Mouse (Mus musculus): Measurements from ENCODE around the gene Hist1h3f. TPM values are rescaled to one million over a fixed set of nuclear protein-coding genes. Genes with fewer than 3 reads are reported as not detected.

Gene Hist1h3f
- polyA plus RNA-seq, 1 experiment = 9.6 TPM

GRCm38 (mm10) chr13:23518295-23518603 is 25.6 kb upstream of the Hist1h3f start:
- Histone ChIP-seq H3K36me3 (ENCODE audit: control insufficient read depth, insufficient read depth, low read length) (no peaks in the 10 kb centered on the region), H3K4me1 (ENCODE audit: control insufficient read depth, insufficient read depth, insufficient read length, low read length) (0 out of 2 replicates have a peak, but pooled peaks cover 2% of the 10 kb centered on the region), H3K4me3 (ENCODE audit: low read depth, low read length) (no peak overlapping the region), H3K27ac (ENCODE audit: insufficient read depth, low read depth, low read length) (no peak overlapping the region; the same call in 1 of the 2 replicates), H3K27me3 (ENCODE audit: control insufficient read depth, insufficient read depth, low read length) (no peaks in the 10 kb centered on the region)
- TF ChIP-seq POLR2A (IDR thresholded peaks at IDR 0.05; ENCODE audit: low read depth, low read length) (no peak), CTCF (IDR thresholded peaks at IDR 0.05; ENCODE audit: extremely low read depth, insufficient read length, insufficient replicate concordance, low read depth, low read length) (no peak)
- under 1% methylated on average over 6 of the region's 6 CpGs for WGBS

- TF ChIP-seq POLR2A (IDR thresholded peaks at IDR 0.05; ENCODE audit: low read depth, low read length) (no peak), CTCF (IDR thresholded peaks at IDR 0.05; ENCODE audit: extremely low read depth, insufficient read length, insufficient replicate concordance, low read depth, low read length) (no peak)
- Histone ChIP-seq H3K4me1 (ENCODE audit: control insufficient read depth, insufficient read depth, insufficient read length, low read length) (0 out of 2 replicates have a peak, but pooled peaks cover 2% of the 10 kb centered on the region), H3K36me3 (ENCODE audit: control insufficient read depth, insufficient read depth, low read length) (no peaks in the 10 kb centered on the region), H3K4me3 (ENCODE audit: low read depth, low read length) (no peak overlapping the region), H3K27me3 (ENCODE audit: control insufficient read depth, insufficient read depth, low read length) (no peaks in the 10 kb centered on the region), H3K27ac (ENCODE audit: insufficient read depth, low read depth, low read length) (no peak overlapping the region)
- WGBS = 2% methylated on average over 6 of the region's 6 CpGs
Observed at GRCm38 (mm10) chr13:23518885-23519284, 25.0 kb upstream of the Hist1h3f start.

GRCm38 (mm10) chr13:23519416-23519815 is 24.4 kb upstream of the Hist1h3f start:
- TF ChIP-seq CTCF (IDR thresholded peaks at IDR 0.05; ENCODE audit: extremely low read depth, insufficient read length, insufficient replicate concordance, low read depth, low read length) (no peak), POLR2A (IDR thresholded peaks at IDR 0.05; ENCODE audit: low read depth, low read length) (no peak)
- H3K4me3 ChIP-seq (ENCODE audit: low read depth, low read length) = no peak overlapping the region
- 0 out of 2 replicates have a peak, but pooled peaks cover 2% of the 10 kb centered on the region for H3K4me1 ChIP-seq (ENCODE audit: control insufficient read depth, insufficient read depth, insufficient read length, low read length)
- H3K27ac ChIP-seq (ENCODE audit: insufficient read depth, low read depth, low read length) = no peak overlapping the region
- no peaks in the 10 kb centered on the region for H3K27me3 ChIP-seq (ENCODE audit: control insufficient read depth, insufficient read depth, low read length)
- H3K36me3 ChIP-seq (ENCODE audit: control insufficient read depth, insufficient read depth, low read length) = no peaks in the 10 kb centered on the region
- WGBS = 1% methylated on average over 10 of the region's 10 CpGs

GRCm38 (mm10) chr13:23521703-23522102 is 22.1 kb upstream of the Hist1h3f start:
- no peak for TF ChIP-seq POLR2A (IDR thresholded peaks at IDR 0.05; ENCODE audit: low read depth, low read length)
- no peak for TF ChIP-seq CTCF (IDR thresholded peaks at IDR 0.05; ENCODE audit: extremely low read depth, insufficient read length, insufficient replicate concordance, low read depth, low read length)
- no peak overlapping the region for H3K27ac ChIP-seq (ENCODE audit: insufficient read depth, low read depth, low read length)
- no peak overlapping the region for H3K4me3 ChIP-seq (ENCODE audit: low read depth, low read length)
- no peaks in the 10 kb centered on the region for H3K4me1 ChIP-seq (ENCODE audit: control insufficient read depth, insufficient read depth, insufficient read length, low read length)
- no peaks in the 10 kb centered on the region for H3K36me3 ChIP-seq (ENCODE audit: control insufficient read depth, insufficient read depth, low read length)
- WGBS = 1% methylated on average over 14 of the region's 14 CpGs
- no peaks in the 10 kb centered on the region for H3K27me3 ChIP-seq (ENCODE audit: control insufficient read depth, insufficient read depth, low read length)

- Histone ChIP-seq H3K27ac (ENCODE audit: insufficient read depth, low read depth, low read length) (no peak overlapping the region), H3K4me1 (ENCODE audit: control insufficient read depth, insufficient read depth, insufficient read length, low read length) (no peaks in the 10 kb centered on the region), H3K4me3 (ENCODE audit: low read depth, low read length) (no peak overlapping the region), H3K27me3 (ENCODE audit: control insufficient read depth, insufficient read depth, low read length) (no peaks in the 10 kb centered on the region), H3K36me3 (ENCODE audit: control insufficient read depth, insufficient read depth, low read length) (no peaks in the 10 kb centered on the region)
- no peak for TF ChIP-seq CTCF (IDR thresholded peaks at IDR 0.05; ENCODE audit: extremely low read depth, insufficient read length, insufficient replicate concordance, low read depth, low read length)
- no peak for TF ChIP-seq POLR2A (IDR thresholded peaks at IDR 0.05; ENCODE audit: low read depth, low read length)
- WGBS = 19% methylated on average over 5 of the region's 5 CpGs
Observed at GRCm38 (mm10) chr13:23523976-23524375, 19.9 kb upstream of the Hist1h3f start.

- no peaks in the 10 kb centered on the region for H3K36me3 ChIP-seq (ENCODE audit: control insufficient read depth, insufficient read depth, low read length)
- TF ChIP-seq POLR2A (IDR thresholded peaks at IDR 0.05; ENCODE audit: low read depth, low read length) (no peak), CTCF (IDR thresholded peaks at IDR 0.05; ENCODE audit: extremely low read depth, insufficient read length, insufficient replicate concordance, low read depth, low read length) (peak; percentile 89; the same call in 1 of the 2 replicates)
- no peak overlapping the region for H3K4me3 ChIP-seq (ENCODE audit: low read depth, low read length)
- H3K27me3 ChIP-seq (ENCODE audit: control insufficient read depth, insufficient read depth, low read length) = no peaks in the 10 kb centered on the region
- H3K4me1 ChIP-seq (ENCODE audit: control insufficient read depth, insufficient read depth, insufficient read length, low read length) = no peaks in the 10 kb centered on the region
- H3K27ac ChIP-seq (ENCODE audit: insufficient read depth, low read depth, low read length) = no peak overlapping the region
- 13% methylated on average over 5 of the region's 5 CpGs for WGBS
Observed at GRCm38 (mm10) chr13:23524654-23525053, 19.2 kb upstream of the Hist1h3f start.

- WGBS = 11% methylated on average over 10 of the region's 10 CpGs
- no peaks in the 10 kb centered on the region for H3K27me3 ChIP-seq (ENCODE audit: control insufficient read depth, insufficient read depth, low read length)
- no peak overlapping the region for H3K27ac ChIP-seq (ENCODE audit: insufficient read depth, low read depth, low read length)
- no peaks in the 10 kb centered on the region for H3K4me1 ChIP-seq (ENCODE audit: control insufficient read depth, insufficient read depth, insufficient read length, low read length)
- no peak overlapping the region for H3K4me3 ChIP-seq (ENCODE audit: low read depth, low read length)
- TF ChIP-seq POLR2A (IDR thresholded peaks at IDR 0.05; ENCODE audit: low read depth, low read length) (no peak), CTCF (IDR thresholded peaks at IDR 0.05; ENCODE audit: extremely low read depth, insufficient read length, insufficient replicate concordance, low read depth, low read length) (no peak)
- H3K36me3 ChIP-seq (ENCODE audit: control insufficient read depth, insufficient read depth, low read length) = no peaks in the 10 kb centered on the region
Observed at GRCm38 (mm10) chr13:23525901-23526300, 18.0 kb upstream of the Hist1h3f start.

Measured in small intestine, adult 2 months (tissue).